Mouse (Mus musculus) CH12.LX (cell line): ENCODE data around the gene Nox1.

ENCODE experiments used
- CTCF ChIP-seq, 2 experiments: IDR thresholded peaks in 1 of 2; conservative IDR thresholded peaks in 1 of 2; 2 replicates each; pipeline ENCODE4 v1.5.1; 2011 to 2012; ENCODE audit warnings: low read depth in 2 of 2, low read length in 2 of 2, improper control_type of control experiment in 1 of 2, inconsistent platforms in 1 of 2, mild to moderate bottlenecking in 1 of 2, moderate library complexity in 1 of 2
- EP300 ChIP-seq: IDR thresholded peaks from 2 replicates; pipeline ENCODE4 v1.6.1; 2011; ENCODE audit warnings: low read length, improper control_type of control experiment
- NELFE ChIP-seq: IDR thresholded peaks from 2 replicates; pipeline ENCODE4 v1.6.1; 2011; ENCODE audit warnings: low read depth, low read length, improper control_type of control experiment
- RAD21 ChIP-seq: IDR thresholded peaks from 2 replicates; pipeline ENCODE4 v1.6.1; 2011; ENCODE audit warnings: low read depth, mild to moderate bottlenecking, low read length, improper control_type of control experiment, moderate library complexity
- TCF12 ChIP-seq: IDR thresholded peaks from 2 replicates; pipeline ENCODE4 v1.6.1; 2014; ENCODE audit warnings: low read depth, mild to moderate bottlenecking, inconsistent platforms, low read length, improper control_type of control experiment
- UBTF ChIP-seq: IDR thresholded peaks from 2 replicates; pipeline ENCODE4 v1.6.1; 2012; ENCODE audit warnings: low read depth, mild to moderate bottlenecking, inconsistent platforms, low read length, improper control_type of control experiment, moderate library complexity
- USF1 ChIP-seq: IDR thresholded peaks from 2 replicates; pipeline ENCODE4 v1.6.1; 2014; ENCODE audit warnings: low read depth, mild to moderate bottlenecking, inconsistent platforms, low read length, improper control_type of control experiment

DNA sequence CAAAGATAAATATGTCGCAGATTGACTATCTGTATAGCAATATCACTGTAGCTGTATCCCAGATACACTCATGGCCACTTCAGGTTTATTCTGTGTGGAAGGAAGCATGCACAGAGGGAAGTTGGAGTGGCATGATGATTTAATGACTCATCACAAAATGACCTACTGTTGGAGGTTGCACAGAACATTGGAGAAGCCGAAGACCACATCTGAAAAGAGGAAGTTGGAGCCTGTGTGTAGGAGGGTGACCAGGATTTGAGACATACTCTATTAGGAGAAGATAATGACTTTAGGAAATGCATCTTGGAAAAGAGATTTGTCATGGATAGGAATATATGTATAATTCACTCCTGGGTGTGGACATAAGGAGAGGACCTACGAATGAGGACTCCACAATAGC, 105.3 kb downstream of the Nox1 start:
- TF ChIP-seq RAD21 (no peak), NELFE (no peak), UBTF (no peak), EP300 (no peak), USF1 (no peak), CTCF (conservative IDR thresholded peaks at IDR 0.05 in 1 of 2, IDR thresholded peaks at IDR 0.05 in 1 of 2; ENCODE audit: low read depth in 2 of 2, low read length in 2 of 2) (no peak), TCF12 (no peak)
